Mouse (Mus musculus) gastrocnemius, adult 8-10 months (tissue): ENCODE measurements at regions not wholly inside any gene's neighbourhood (a gene's known extent, or its start where the extent isn't known, plus 50 kb on each side); places are given as distances from the start of the nearest gene placed in this dataset.

Experiments
- DNase-seq, 2 experiments: peaks; one replicate each; pipeline ENCODE4 v3.0.0; 2022; ENCODE audit warnings: low spot score in 2 of 2

- no peak for DNase-seq
These were observed 130.7 kb upstream of the Gprin3 start for GRCm38 (mm10) chr6:59556668-59557310.

GRCm38 (mm10) chr6:59537025-59537424 is 110.9 kb upstream of the Gprin3 start:
- no peak for DNase-seq

GRCm38 (mm10) chr6:59524940-59525265 is 98.8 kb upstream of the Gprin3 start:
- no peak for DNase-seq

- no peak for DNase-seq
These were observed 98.2 kb upstream of the Gprin3 start for GRCm38 (mm10) chr6:59524095-59524939.

GRCm38 (mm10) chr6:59522960-59523359 is 96.9 kb upstream of the Gprin3 start:
- no peak for DNase-seq

- no peak for DNase-seq
These were observed 74.7 kb upstream of the Gprin3 start for GRCm38 (mm10) chr6:59500818-59501217.

- no peak for DNase-seq
These were observed 72.7 kb upstream of the Gprin3 start for GRCm38 (mm10) chr6:59498800-59499199.

GRCm38 (mm10) chr6:59498079-59498478 is 72.0 kb upstream of the Gprin3 start:
- peak in 1 of 2 experiments; percentile 7 for DNase-seq

GRCm38 (mm10) chr6:59489001-59489575 is 63.0 kb upstream of the Gprin3 start:
- no peak for DNase-seq

GRCm38 (mm10) chr6:59488386-59488785 is 62.3 kb upstream of the Gprin3 start:
- DNase-seq = no peak

- no peak for DNase-seq
These were observed 57.9 kb upstream of the Gprin3 start for GRCm38 (mm10) chr6:59484004-59484403.

GRCm38 (mm10) chr6:59483587-59483986 is 57.5 kb upstream of the Gprin3 start:
- no peak for DNase-seq
